Mouse (Mus musculus) limb, embryonic 13.5 days (tissue): ENCODE results near the gene Ccdc69. TPM values are rescaled to one million over a fixed set of nuclear protein-coding genes. Genes with fewer than 3 reads are reported as not detected.
"Not testable (repeated sequence)": the region's sequence is repeated elsewhere in the genome, so short reads cannot be mapped to it uniquely, and the experiment has no call there.

Experiments used
- ATAC-seq: fragments of 200-750 bp; cut with Nextera tagmentation; 2 replicates; pipeline ENCODE4 v1.8.0; 2017; ENCODE audit warnings: low read depth, moderate number of reproducible peaks, moderate TSS enrichment; ENCODE audit not compliant: low FRiP score
- H3K27ac ChIP-seq: fragments of 300-500 bp; sonication (generic); 2 replicates; pipeline ENCODE4 v1.5.1; 2015; ENCODE audit warnings: inconsistent platforms, mild to moderate bottlenecking, moderate library complexity
- H3K27me3 ChIP-seq: fragments of 300-500 bp; sonication (generic); 2 replicates; pipeline ENCODE4 v1.6.1; 2015; ENCODE audit warnings: mild to moderate bottlenecking, inconsistent platforms
- H3K36me3 ChIP-seq: fragments of 300-500 bp; sonication (generic); 2 replicates; pipeline ENCODE4 v1.6.1; 2015; ENCODE audit warnings: inconsistent platforms, mild to moderate bottlenecking, moderate library complexity
- H3K4me1 ChIP-seq: fragments of 300-500 bp; sonication (generic); 2 replicates; pipeline ENCODE4 v1.6.1; 2015; ENCODE audit warnings: inconsistent platforms
- H3K4me2 ChIP-seq: fragments of 300-500 bp; sonication (generic); replicated peaks from 2 replicates; pipeline ENCODE4 v1.6.1; 2015; ENCODE audit warnings: inconsistent platforms, mild to moderate bottlenecking, moderate library complexity
- H3K4me3 ChIP-seq: fragments of 300-500 bp; sonication (generic); 2 replicates; pipeline ENCODE4 v1.5.1; 2015; ENCODE audit warnings: moderate library complexity, mild to moderate bottlenecking, inconsistent platforms
- H3K9ac ChIP-seq: fragments of 300-500 bp; sonication (generic); 2 replicates; pipeline ENCODE4 v1.6.1; 2015; ENCODE audit warnings: mild to moderate bottlenecking, inconsistent platforms
- H3K9me3 ChIP-seq: fragments of 300-500 bp; sonication (generic); 2 replicates; pipeline ENCODE4 v1.6.1; 2016; ENCODE audit warnings: inconsistent platforms
- WGBS: fragments of 180-500 bp; shearing (Covaris S2); methylation state at CpG from one replicate; pipeline ENCODE4 v1.1.7; 2015; 5-methylcytosine and 5-hydroxymethylcytosine counted together
- polyA plus RNA-seq: library from polyadenylated mRNA; unstranded; fragments of >200 nt; fragmentation: Nextera tagmentation; extraction: Ambion mirVana; gene quantifications from 2 replicates; pipeline ENCODE4 v1.2.1, GENCODE M21; 2015

Ccdc69 gene
- polyA plus RNA-seq, 1 experiment from 2014 or later = 0.90 TPM

- Histone ChIP-seq H3K36me3 (peaks cover 6% of the 10 kb centered on the region; the same call in 1 of the 2 replicates), H3K27ac (no peak overlapping the region), H3K9ac (no peak overlapping the region), H3K4me3 (no peak overlapping the region), H3K27me3 (no peaks in the 10 kb centered on the region), H3K9me3 (no peaks in the 10 kb centered on the region), H3K4me1 (peaks cover 7% of the 10 kb centered on the region), H3K4me2 (no peak overlapping the region)
- WGBS = 86% methylated on average over 7 of the region's 7 CpGs
- no peak for ATAC-seq
Observed at GRCm38 (mm10) chr11:55109521-55110300, 31.8 kb upstream of the Ccdc69 start.

DNA sequence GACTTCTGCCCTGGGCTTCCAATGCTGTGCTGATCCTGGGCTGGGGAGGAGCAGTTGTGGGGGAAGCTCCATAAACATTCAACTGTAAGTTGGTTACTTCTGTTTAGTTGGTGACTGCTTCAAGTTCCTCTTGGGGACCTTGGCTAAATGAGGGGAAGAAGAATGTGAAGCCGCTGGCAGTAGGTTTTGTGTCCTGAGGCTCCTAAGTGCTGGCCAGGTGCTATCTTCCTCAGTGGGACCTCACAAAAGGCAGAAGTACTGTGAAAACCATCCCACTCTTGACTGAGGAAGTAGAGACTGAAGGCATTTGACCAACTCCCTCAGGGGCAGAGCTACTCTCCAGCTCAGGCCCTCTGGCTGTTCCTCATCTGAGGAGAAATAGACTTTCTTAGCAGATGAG, 28.7 kb upstream of the Ccdc69 start:
- peaks cover 6% of the 10 kb centered on the region; the same call in 1 of the 2 replicates for H3K36me3 ChIP-seq
- peaks cover 7% of the 10 kb centered on the region for H3K4me1 ChIP-seq
- H3K4me2 ChIP-seq = no peak overlapping the region
- H3K4me3 ChIP-seq = no peak overlapping the region
- H3K9me3 ChIP-seq = no peaks in the 10 kb centered on the region
- H3K9ac ChIP-seq = no peak overlapping the region
- 86% methylated on average over 1 of the region's 1 CpGs for WGBS
- no peak for ATAC-seq
- no peaks in the 10 kb centered on the region for H3K27me3 ChIP-seq
- no peak overlapping the region for H3K27ac ChIP-seq

- H3K9ac ChIP-seq = no peak overlapping the region
- no peak for ATAC-seq
- peaks cover 8% of the 10 kb centered on the region; the same call in 1 of the 2 replicates for H3K36me3 ChIP-seq
- 80% methylated on average over 4 of the region's 4 CpGs for WGBS
- no peaks in the 10 kb centered on the region for H3K9me3 ChIP-seq
- no peak overlapping the region for H3K27ac ChIP-seq
- no peak overlapping the region for H3K4me2 ChIP-seq
- H3K4me3 ChIP-seq = no peak overlapping the region
- H3K27me3 ChIP-seq = no peaks in the 10 kb centered on the region
- peaks cover 2% of the 10 kb centered on the region for H3K4me1 ChIP-seq
Observed at GRCm38 (mm10) chr11:55105389-55105788, 27.5 kb upstream of the Ccdc69 start.

DNA sequence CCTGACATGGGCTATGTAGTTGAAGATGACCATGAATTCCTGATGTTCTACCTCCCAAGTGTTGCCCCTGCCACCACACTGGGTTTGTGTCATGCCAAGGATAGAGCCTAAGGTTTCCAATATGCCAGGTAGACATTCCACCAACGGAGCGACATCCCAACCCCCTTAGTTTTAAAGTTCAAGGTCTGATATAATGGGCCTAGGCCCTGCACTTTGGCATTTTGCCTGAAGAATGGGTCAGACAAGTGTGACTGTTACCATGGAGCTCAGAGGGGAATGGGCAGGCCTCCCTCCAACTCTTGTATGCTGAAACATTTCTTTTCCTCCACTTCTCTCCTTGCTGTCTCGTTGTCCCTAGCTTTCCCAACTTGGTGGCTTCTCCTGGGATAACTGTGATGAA, 25.3 kb upstream of the Ccdc69 start:
- Histone ChIP-seq H3K9me3 (no peaks in the 10 kb centered on the region), H3K4me2 (no peak overlapping the region)
- no peak for ATAC-seq

DNA sequence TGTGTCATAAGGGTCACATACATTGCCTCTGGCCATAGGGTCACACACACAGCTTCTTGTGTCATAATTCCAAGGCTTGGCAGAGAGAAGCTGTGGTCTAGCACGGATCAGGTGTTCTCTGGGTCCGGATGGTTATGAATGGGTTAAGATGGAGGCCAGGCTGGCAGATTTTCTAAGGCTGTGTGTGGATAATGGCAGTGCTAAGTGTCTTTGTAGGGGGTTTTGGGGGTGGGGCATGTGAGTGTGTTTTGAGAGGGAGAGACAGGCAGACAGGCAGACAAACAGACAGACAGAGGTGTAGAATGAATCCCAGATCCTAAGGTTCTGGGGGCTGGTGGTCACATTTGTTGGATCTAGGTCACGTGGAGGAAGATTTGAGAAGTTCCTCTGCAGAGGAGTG, 24.1 kb upstream of the Ccdc69 start:
- H3K4me3 ChIP-seq = no peak overlapping the region
- 78% methylated on average over 3 of the region's 3 CpGs for WGBS
- no peaks in the 10 kb centered on the region for H3K9me3 ChIP-seq
- no peak for ATAC-seq
- H3K4me2 ChIP-seq = no peak overlapping the region
- H3K27me3 ChIP-seq = no peaks in the 10 kb centered on the region
- no peak overlapping the region for H3K9ac ChIP-seq
- no peak overlapping the region for H3K27ac ChIP-seq
- peaks cover 5% of the 10 kb centered on the region for H3K4me1 ChIP-seq
- H3K36me3 ChIP-seq = 0 out of 2 replicates have a peak, but pooled peaks cover 6% of the 10 kb centered on the region

More for the DNA sequence above, 25.3 kb upstream of the Ccdc69 start:
- H3K27ac ChIP-seq = no peak overlapping the region
- 91% methylated on average over 3 of the region's 3 CpGs for WGBS
- no peak overlapping the region for H3K4me3 ChIP-seq
- no peaks in the 10 kb centered on the region for H3K27me3 ChIP-seq
- H3K9ac ChIP-seq = no peak overlapping the region
- H3K36me3 ChIP-seq = 0 out of 2 replicates have a peak, but pooled peaks cover 8% of the 10 kb centered on the region
- H3K4me1 ChIP-seq = peaks cover 5% of the 10 kb centered on the region

- no peak for ATAC-seq
- Histone ChIP-seq H3K27me3 (no peaks in the 10 kb centered on the region), H3K4me2 (no peak overlapping the region), H3K27ac (no peak overlapping the region), H3K36me3 (0 out of 2 replicates have a peak, but pooled peaks cover 2% of the 10 kb centered on the region), H3K4me1 (peaks cover 5% of the 10 kb centered on the region), H3K9ac (no peak overlapping the region), H3K4me3 (no peak overlapping the region), H3K9me3 (no peaks in the 10 kb centered on the region)
- 61% methylated on average over 4 of the region's 4 CpGs for WGBS
Observed at GRCm38 (mm10) chr11:55099868-55100267, 21.9 kb upstream of the Ccdc69 start.

- H3K36me3 ChIP-seq = 0 out of 2 replicates have a peak, but pooled peaks cover 2% of the 10 kb centered on the region
- WGBS = 93% methylated on average over 8 of the region's 8 CpGs
- H3K9ac ChIP-seq = no peak overlapping the region
- no peaks in the 10 kb centered on the region for H3K9me3 ChIP-seq
- no peak overlapping the region for H3K27ac ChIP-seq
- no peaks in the 10 kb centered on the region for H3K27me3 ChIP-seq
- H3K4me3 ChIP-seq = no peak overlapping the region
- peaks cover 5% of the 10 kb centered on the region for H3K4me1 ChIP-seq
- peak overlapping the region; percentile 79; the same call in 1 of the 2 replicates for H3K4me2 ChIP-seq
- no peak for ATAC-seq
Observed at GRCm38 (mm10) chr11:55099019-55099771, 21.3 kb upstream of the Ccdc69 start.

DNA sequence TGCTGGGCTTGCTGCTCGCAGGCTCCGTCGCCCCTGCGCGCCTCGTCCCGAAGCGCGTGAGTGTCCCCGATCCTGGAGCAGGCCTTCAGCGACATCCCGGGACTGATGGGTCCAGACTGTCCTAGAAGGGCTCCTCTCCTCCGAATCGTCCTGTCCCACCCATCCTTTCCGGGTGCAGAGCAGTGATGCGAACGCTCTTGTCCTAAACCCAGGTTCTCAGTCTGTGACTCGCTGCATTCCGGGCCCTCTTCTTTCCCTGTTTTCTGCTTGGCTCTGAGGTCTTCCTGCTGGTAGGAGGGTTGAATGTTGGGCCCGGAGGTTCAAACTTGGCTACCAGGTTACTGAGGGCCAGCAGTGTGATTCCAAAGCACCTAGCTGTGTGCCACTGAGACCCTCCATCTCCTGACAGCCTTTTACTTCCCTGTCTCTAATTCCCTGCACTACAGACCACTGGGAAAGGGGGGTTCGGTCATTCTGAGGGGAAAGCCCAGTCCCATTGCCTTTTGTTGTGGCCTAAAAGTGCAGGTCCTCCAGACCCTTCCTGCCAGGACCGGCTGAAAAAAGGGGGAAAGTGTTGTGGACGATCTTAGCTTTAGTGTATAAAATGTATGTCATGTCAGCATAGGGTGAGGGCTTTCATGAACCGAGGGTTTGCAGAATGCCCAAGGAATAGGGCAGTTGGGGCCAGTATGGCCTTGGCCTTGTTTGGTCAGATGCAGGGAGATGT, 20.4 kb upstream of the Ccdc69 start:
- peak overlapping the region; percentile 79 for H3K4me2 ChIP-seq
- H3K4me3 ChIP-seq = peak overlapping the region; percentile 61
- H3K4me1 ChIP-seq = peaks cover 5% of the 10 kb centered on the region
- WGBS = 15% methylated on average over 24 of the region's 24 CpGs
- H3K27me3 ChIP-seq = no peaks in the 10 kb centered on the region
- H3K36me3 ChIP-seq = 0 out of 2 replicates have a peak, but pooled peaks cover 2% of the 10 kb centered on the region
- ATAC-seq = no peak
- H3K9ac ChIP-seq = peak overlapping the region; percentile 70
- H3K27ac ChIP-seq = peak overlapping the region; percentile 58
- no peaks in the 10 kb centered on the region for H3K9me3 ChIP-seq

DNA sequence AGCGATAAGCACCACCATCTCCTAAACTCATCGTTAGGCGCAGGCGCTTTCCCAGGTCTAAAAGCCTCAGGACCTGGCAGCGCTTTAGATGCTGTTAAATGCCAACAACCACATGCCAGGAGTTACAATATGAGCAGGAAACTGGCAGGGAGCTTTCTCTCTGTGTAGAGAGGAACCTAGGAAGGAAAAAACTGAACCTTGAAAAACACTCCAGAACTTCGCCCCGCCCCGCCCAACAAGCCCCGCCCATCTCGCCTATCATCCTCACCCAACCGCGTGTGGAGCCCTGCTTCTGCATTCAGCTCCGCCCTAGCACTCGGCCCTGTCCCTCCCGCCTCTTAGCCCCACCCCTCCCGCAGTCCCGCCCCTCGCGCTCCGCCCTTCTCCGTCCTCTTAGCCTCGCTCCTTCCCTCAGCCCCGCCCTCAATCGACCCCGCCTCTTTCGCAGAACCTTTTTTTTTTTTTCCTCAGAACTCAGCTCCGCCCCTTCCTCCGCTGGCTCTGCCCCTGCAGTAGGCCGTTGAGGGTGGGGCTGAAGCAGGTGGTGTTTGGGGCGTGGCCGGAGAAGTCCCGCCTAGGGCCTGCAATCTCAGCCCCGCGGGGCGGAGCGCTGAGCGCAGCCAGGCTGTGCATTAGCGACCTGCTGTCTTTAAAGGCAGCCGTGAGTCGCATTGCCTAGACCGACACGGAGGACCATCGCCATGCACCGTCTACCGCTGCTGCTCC, 19.7 kb upstream of the Ccdc69 start, which contains the start of gene Gm2a:
Gene Gm2a, plus strand, starts transcription at position 653 of the 726 bp plus-strand sequence.
- Histone ChIP-seq H3K9ac (peak within 1 kb of the TSS; percentile 70), H3K4me1 (peaks cover 5% of the 10 kb centered on the region), H3K27ac (peak within 1 kb of the TSS; percentile 70), H3K4me3 (peak within 1 kb of the TSS; percentile 61), H3K27me3 (no peaks in the 10 kb centered on the region), H3K4me2 (peak within 1 kb of the TSS; percentile 79), H3K9me3 (no peaks in the 10 kb centered on the region), H3K36me3 (0 out of 2 replicates have a peak, but pooled peaks cover 2% of the 10 kb centered on the region)
- peak; percentile 97 for ATAC-seq
- WGBS = 3% methylated on average over 37 of the region's 45 CpGs

DNA sequence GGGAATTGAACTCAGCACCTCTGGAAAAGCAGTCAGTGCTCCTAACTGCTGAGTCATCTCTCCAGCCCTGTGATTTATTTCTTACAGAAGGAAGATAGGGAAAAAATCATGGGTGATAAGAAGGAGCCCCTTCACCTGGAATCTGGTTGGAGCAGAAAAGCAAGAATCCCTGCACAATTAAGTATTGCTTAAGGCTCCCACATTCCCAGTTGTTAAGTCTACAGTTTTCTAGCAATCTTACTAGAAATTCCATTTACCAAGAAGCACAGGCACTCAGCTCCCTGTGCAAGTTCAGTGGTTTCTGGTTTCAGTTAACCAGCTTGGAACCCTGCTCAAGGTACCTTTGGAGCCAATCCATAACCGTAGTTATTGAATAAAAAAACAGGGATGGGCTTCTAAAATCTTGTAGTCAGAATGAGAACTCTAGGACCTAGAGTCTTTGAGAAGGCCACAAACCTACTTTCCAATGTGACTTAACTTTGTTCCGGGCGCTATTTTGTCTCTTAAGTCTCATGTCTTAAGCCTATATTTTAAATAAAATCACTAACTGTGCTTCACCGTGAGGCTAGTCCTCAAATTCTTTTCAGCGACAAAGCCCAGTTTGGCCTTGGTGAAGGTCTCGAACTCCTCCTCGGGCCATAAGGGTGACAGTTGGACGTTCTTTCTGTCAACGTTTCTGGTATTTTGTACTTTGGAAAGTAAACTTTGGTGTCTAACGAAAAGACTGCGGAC, 19.0 kb upstream of the Ccdc69 start:
- Histone ChIP-seq H3K27me3 (no peaks in the 10 kb centered on the region), H3K4me3 (peak overlapping the region; percentile 61), H3K36me3 (0 out of 2 replicates have a peak, but pooled peaks cover 2% of the 10 kb centered on the region), H3K4me2 (peak overlapping the region; percentile 79), H3K27ac (peak overlapping the region; percentile 70; the same call in 1 of the 2 replicates), H3K4me1 (peaks cover 5% of the 10 kb centered on the region), H3K9me3 (no peaks in the 10 kb centered on the region), H3K9ac (no peak overlapping the region)
- no peak for ATAC-seq
- WGBS = 37% methylated on average over 11 of the region's 11 CpGs

DNA sequence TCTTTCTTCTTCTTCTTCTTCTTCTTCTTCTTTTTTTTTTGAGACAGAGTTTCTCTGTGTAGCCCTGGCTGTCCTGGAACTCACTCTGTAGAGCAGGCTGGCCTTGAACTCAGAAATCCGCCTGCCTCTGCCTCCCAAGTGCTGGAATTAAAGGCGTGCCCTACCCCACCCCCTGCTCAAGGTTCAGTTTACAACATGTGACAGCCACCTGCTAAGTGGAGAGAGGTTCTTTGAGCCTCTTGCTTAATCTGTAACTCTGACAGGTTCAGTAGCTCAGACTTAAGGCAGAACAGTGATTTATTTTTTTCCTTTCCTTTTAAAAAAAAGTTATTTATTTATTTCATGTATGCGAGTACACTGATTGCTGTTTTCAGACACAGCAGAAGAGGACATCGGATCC, 18.4 kb upstream of the Ccdc69 start:
- not testable (repeated sequence) for H3K9ac ChIP-seq, H3K27ac ChIP-seq, H3K4me2 ChIP-seq, ATAC-seq, H3K4me3 ChIP-seq, H3K4me1 ChIP-seq, H3K36me3 ChIP-seq, H3K9me3 ChIP-seq, H3K27me3 ChIP-seq
- WGBS = 81% methylated on average over 4 of the region's 4 CpGs
